Mouse (Mus musculus): ENCODE data around the gene H2al1a.
"Not testable (repeated sequence)": the region's sequence is repeated elsewhere in the genome, so short reads cannot be mapped to it uniquely, and the experiment has no call there.

DNA sequence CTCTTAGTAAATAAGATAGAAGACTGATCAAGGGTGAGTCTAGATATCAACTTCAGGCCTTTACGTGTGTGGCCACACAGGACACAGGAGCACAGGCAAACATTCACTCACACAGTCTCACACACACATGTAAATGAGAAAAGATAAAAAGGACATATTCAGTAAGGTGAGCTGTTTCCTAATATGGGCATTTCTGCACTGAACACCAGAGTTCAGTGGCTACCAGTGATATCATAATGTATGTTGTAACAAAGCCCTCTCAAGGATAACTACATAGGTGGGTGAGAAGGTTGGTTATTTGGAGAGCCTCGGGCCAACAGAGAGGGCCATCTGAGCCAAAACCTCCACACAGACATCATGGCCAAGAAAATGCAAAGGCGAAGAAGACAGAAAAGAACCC, 12.6 kb downstream of the H2al1a start, which contains the start of gene H2al1e:
- TF ChIP-seq CTCF (IDR thresholded peaks at IDR 0.05); POLR2A (IDR thresholded peaks at IDR 0.05; ENCODE audit: insufficient read depth, low read depth, low read length); EP300 (IDR thresholded peaks at IDR 0.05; ENCODE audit: insufficient read depth, low read depth, low read length): not testable (repeated sequence)

Measured in heart, adult 2 months (tissue).